Mouse (Mus musculus): ENCODE results near the gene Olfr1288. TPM values are rescaled to one million over a fixed set of nuclear protein-coding genes. Genes with fewer than 3 reads are reported as not detected.

The Olfr1288 gene
- not detected for total RNA-seq (2022)

- no peak for DNase-seq (ENCODE audit: low spot score)
Measured at GRCm38 (mm10) chr2:111473801-111474200, at the start of gene Olfr1288. Gene Olfr1288 (plus strand): TSS chr2:111474101.

GRCm38 (mm10) chr2:111448842-111449241 is 25.1 kb upstream of the Olfr1288 start, which contains the start of gene Olfr1287:
Gene Olfr1287 (plus strand): TSS chr2:111449142.
- DNase-seq (ENCODE audit: low spot score) = no peak

GRCm38 (mm10) chr2:111480519-111480918 is 6.6 kb downstream of the Olfr1288 start, which contains the start of gene Olfr1289:
Gene Olfr1289 (plus strand): TSS chr2:111480819.
- DNase-seq (ENCODE audit: low spot score) = no peak

- no peak for DNase-seq (ENCODE audit: low spot score)
Measured at GRCm38 (mm10) chr2:111493729-111494128, 19.8 kb downstream of the Olfr1288 start, which contains the start of gene Olfr1290. Gene Olfr1290 (minus strand): TSS chr2:111493829.

GRCm38 (mm10) chr2:111496880-111497279 is 23.0 kb downstream of the Olfr1288 start, which contains the start of gene Olfr1291-ps1:
Gene Olfr1291-ps1 (plus strand): TSS chr2:111497180.
- no peak for DNase-seq (ENCODE audit: low spot score)

GRCm38 (mm10) chr2:111517451-111517850 is 43.5 kb downstream of the Olfr1288 start:
- no peak for DNase-seq (ENCODE audit: low spot score)

GRCm38 (mm10) chr2:111524903-111525302 is 51.0 kb downstream of the Olfr1288 start, which contains the start of gene Olfr1293-ps:
Gene Olfr1293-ps (plus strand): TSS chr2:111525203.
- no peak for DNase-seq (ENCODE audit: low spot score)

Other genes with a start within 250 kb of the Olfr1288 start
- not detected for gene 4930430A15Rik, start 244.5 kb upstream of the Olfr1288 start, total RNA-seq (2022)
- gene Olfr1275, start 238.8 kb upstream of the Olfr1288 start, total RNA-seq (2022) = not detected
- gene Olfr1276, start 219.6 kb upstream of the Olfr1288 start, total RNA-seq (2022) = not detected
- gene Olfr1277, start 200.0 kb upstream of the Olfr1288 start, total RNA-seq (2022) = not detected
- not detected for gene Olfr1278, start 184.0 kb upstream of the Olfr1288 start, total RNA-seq (2022)
- gene Olfr1279, start 173.5 kb upstream of the Olfr1288 start, total RNA-seq (2022) = not detected
- not detected for gene Olfr1280, start 160.1 kb upstream of the Olfr1288 start, total RNA-seq (2022)
- gene Olfr1281, start 147.6 kb upstream of the Olfr1288 start, total RNA-seq (2022) = not detected
- gene Olfr1282, start 138.0 kb upstream of the Olfr1288 start, total RNA-seq (2022) = not detected
- not detected for gene Olfr1283, start 107.3 kb upstream of the Olfr1288 start, total RNA-seq (2022)
- not detected for gene Olfr1284, start 98.6 kb upstream of the Olfr1288 start, total RNA-seq (2022)
- not detected for gene Olfr1286, start 51.0 kb upstream of the Olfr1288 start, total RNA-seq (2022)
- not detected for gene Olfr1287, start 25.0 kb upstream of the Olfr1288 start, total RNA-seq (2022)
- not detected for gene Olfr1289, start 6.7 kb downstream of the Olfr1288 start, total RNA-seq (2022)
- not detected for gene Olfr1290, start 19.7 kb downstream of the Olfr1288 start, total RNA-seq (2022)
- not detected for gene Olfr1291-ps1, start 23.1 kb downstream of the Olfr1288 start, total RNA-seq (2022)
- not detected for gene Olfr1293-ps, start 51.1 kb downstream of the Olfr1288 start, total RNA-seq (2022)
- not detected for gene Olfr1294, start 66.2 kb downstream of the Olfr1288 start, total RNA-seq (2022)
- gene Olfr1295, start 95.6 kb downstream of the Olfr1288 start, total RNA-seq (2022) = not detected
- not detected for gene Olfr1297, start 152.4 kb downstream of the Olfr1288 start, total RNA-seq (2022)
- gene Olfr1298, start 175.1 kb downstream of the Olfr1288 start, total RNA-seq (2022) = not detected
- gene Olfr1299, start 187.3 kb downstream of the Olfr1288 start, total RNA-seq (2022) = not detected